Mouse (Mus musculus) heart, adult 2 months (tissue): Measurements from ENCODE around the gene Fitm1.

Experiments used
- CTCF ChIP-seq: fragments of 200-600 bp; IDR thresholded peaks from 2 replicates; pipeline ENCODE4 v1.8.1; 2022; ENCODE audit warnings: antibody characterized with exemption, mild to moderate bottlenecking, moderate library complexity
- EP300 ChIP-seq: fragments of 200-500 bp; IDR thresholded peaks from 2 replicates; pipeline ENCODE4 v1.6.1; 2011; ENCODE audit warnings: low read depth, low read length, control low read depth; ENCODE audit not compliant: insufficient read depth

- no peak for TF ChIP-seq CTCF
- TF ChIP-seq EP300, result no peak
These were observed 10.7 kb downstream of the Fitm1 start for GRCm38 (mm10) chr14:55586149-55586548.
